Mouse (Mus musculus): Measurements from ENCODE around the gene Atp4a.

GRCm38 (mm10) chr7:30678263-30678975, 33.6 kb upstream of the Atp4a start:
- TF ChIP-seq TAL1 (IDR thresholded peaks at IDR 0.05; ENCODE audit: low read length) (no peak), GATA1 (IDR thresholded peaks at IDR 0.05; ENCODE audit: low read length) (no peak)
